Mouse (Mus musculus) small intestine, adult 2 months (tissue): Measurements from ENCODE around the gene Acacb. TPM values are rescaled to one million over a fixed set of nuclear protein-coding genes. Genes with fewer than 3 reads are reported as not detected.
A peak's percentile ranks its signal among the peaks of the same experiment; 100 is the strongest.

Experiments
- H3K27ac ChIP-seq: fragments of 200-500 bp; 2 replicates; pipeline ENCODE4 v1.5.1; 2012; ENCODE audit warnings: low read depth, low read length, control low read depth, inconsistent platforms; ENCODE audit not compliant: insufficient read depth
- H3K27me3 ChIP-seq: fragments of 200-500 bp; 2 replicates; pipeline ENCODE4 v1.6.1; 2012; ENCODE audit warnings: mild to moderate bottlenecking, moderate library complexity, low read length, inconsistent platforms; ENCODE audit not compliant: control insufficient read depth, insufficient read depth
- H3K36me3 ChIP-seq: fragments of 200-500 bp; 2 replicates; pipeline ENCODE4 v1.6.1; 2012; ENCODE audit warnings: mild to moderate bottlenecking, low read length, control low read depth, inconsistent platforms; ENCODE audit not compliant: control insufficient read depth, insufficient read depth
- H3K4me1 ChIP-seq: fragments of 200-500 bp; 2 replicates; pipeline ENCODE4 v1.6.1; 2012; ENCODE audit warnings: low read length, inconsistent platforms, mixed read lengths; ENCODE audit not compliant: control insufficient read depth, insufficient read depth, insufficient read length
- H3K4me3 ChIP-seq: fragments of 200-500 bp; 2 replicates; pipeline ENCODE4 v1.5.1; 2012; ENCODE audit warnings: low read depth, mild to moderate bottlenecking, control low read depth, inconsistent platforms, low read length, moderate library complexity
- CTCF ChIP-seq: fragments of 200-500 bp; IDR thresholded peaks from 2 replicates; pipeline ENCODE4 v1.5.1; 2012; ENCODE audit warnings: low read depth, mild to moderate bottlenecking, control low read depth, inconsistent platforms, low read length, moderate library complexity, mixed read lengths; ENCODE audit not compliant: insufficient replicate concordance, insufficient read length; ENCODE audit errors: extremely low read depth
- POLR2A ChIP-seq: fragments of 200-500 bp; IDR thresholded peaks from 2 replicates; pipeline ENCODE4 v1.6.1; 2012; ENCODE audit warnings: low read depth, mild to moderate bottlenecking, control low read depth, inconsistent platforms, low read length, moderate library complexity
- WGBS: fragments of 180-500 bp; shearing (Covaris S2); methylation state at CpG from one replicate; pipeline ENCODE4 v1.1.7; 2018; 5-methylcytosine and 5-hydroxymethylcytosine counted together
- polyA plus RNA-seq: library from polyadenylated mRNA; depleted of rRNA; stranded (reverse); fragments of >200 nt; gene quantifications from 2 replicates; pipeline ENCODE4 v1.2.3, GENCODE M21; 2012

Gene Acacb
- polyA plus RNA-seq, 1 experiment: 3.1 TPM

GRCm38 (mm10) chr5:114177966-114178719 is 31.8 kb downstream of the Acacb start:
- Histone ChIP-seq H3K27me3 (no peaks in the 10 kb centered on the region), H3K36me3 (no peaks in the 10 kb centered on the region), H3K4me3 (no peak overlapping the region), H3K27ac (no peak overlapping the region), H3K4me1 (peaks cover 10% of the 10 kb centered on the region)
- no peak for TF ChIP-seq POLR2A
- TF ChIP-seq CTCF: no peak
- WGBS: 73% methylated on average over 4 of the region's 4 CpGs

- H3K27ac ChIP-seq: no peak overlapping the region
- no peaks in the 10 kb centered on the region for H3K36me3 ChIP-seq
Observed at GRCm38 (mm10) chr5:114179541-114179940, 33.2 kb downstream of the Acacb start.

GRCm38 (mm10) chr5:114183493-114183892 is 37.2 kb downstream of the Acacb start:
- Histone ChIP-seq H3K27ac (no peak overlapping the region), H3K36me3 (no peaks in the 10 kb centered on the region), H3K27me3 (no peaks in the 10 kb centered on the region), H3K4me3 (no peak overlapping the region), H3K4me1 (no peaks in the 10 kb centered on the region)
- WGBS: 93% methylated on average over 2 of the region's 2 CpGs
- TF ChIP-seq CTCF (no peak), POLR2A (no peak)

More at GRCm38 (mm10) chr5:114179541-114179940, 33.2 kb downstream of the Acacb start:
- Histone ChIP-seq H3K4me3 (no peak overlapping the region), H3K27me3 (no peaks in the 10 kb centered on the region), H3K4me1 (peaks cover 9% of the 10 kb centered on the region)
- 75% methylated on average over 11 of the region's 11 CpGs for WGBS
- TF ChIP-seq CTCF (no peak), POLR2A (no peak)

GRCm38 (mm10) chr5:114187108-114187507 is 40.8 kb downstream of the Acacb start:
- no peaks in the 10 kb centered on the region for H3K27me3 ChIP-seq
- H3K36me3 ChIP-seq: no peaks in the 10 kb centered on the region
- TF ChIP-seq POLR2A (no peak), CTCF (no peak)
- H3K4me3 ChIP-seq: no peak overlapping the region
- no peaks in the 10 kb centered on the region for H3K4me1 ChIP-seq
- WGBS: 77% methylated on average over 2 of the region's 2 CpGs
- no peak overlapping the region for H3K27ac ChIP-seq

GRCm38 (mm10) chr5:114188900-114189464 is 42.6 kb downstream of the Acacb start:
- peak; percentile 33; the same call in 1 of the 2 replicates for TF ChIP-seq CTCF
- no peak for TF ChIP-seq POLR2A
- 77% methylated on average over 12 of the region's 12 CpGs for WGBS
- Histone ChIP-seq H3K27me3 (no peaks in the 10 kb centered on the region), H3K4me3 (no peak overlapping the region), H3K27ac (no peak overlapping the region), H3K4me1 (no peaks in the 10 kb centered on the region), H3K36me3 (no peaks in the 10 kb centered on the region)

- Histone ChIP-seq H3K27me3 (no peaks in the 10 kb centered on the region), H3K4me3 (no peak overlapping the region), H3K4me1 (no peaks in the 10 kb centered on the region), H3K36me3 (no peaks in the 10 kb centered on the region), H3K27ac (no peak overlapping the region)
- no peak for TF ChIP-seq CTCF
- no peak for TF ChIP-seq POLR2A
- 84% methylated on average over 11 of the region's 11 CpGs for WGBS
Observed at GRCm38 (mm10) chr5:114194161-114194560, 47.8 kb downstream of the Acacb start.

GRCm38 (mm10) chr5:114199116-114199777 is 52.9 kb downstream of the Acacb start:
- Histone ChIP-seq H3K4me3 (no peak overlapping the region), H3K27me3 (no peaks in the 10 kb centered on the region), H3K36me3 (no peaks in the 10 kb centered on the region), H3K4me1 (no peaks in the 10 kb centered on the region; the same call in 1 of the 2 replicates), H3K27ac (peak overlapping the region; percentile 43; the same call in 1 of the 2 replicates)
- TF ChIP-seq POLR2A (no peak), CTCF (no peak)
- 34% methylated on average over 13 of the region's 13 CpGs for WGBS
